Comparison of ENCODE assay signal across 32 mouse cellular contexts in the genomic region with DNA sequence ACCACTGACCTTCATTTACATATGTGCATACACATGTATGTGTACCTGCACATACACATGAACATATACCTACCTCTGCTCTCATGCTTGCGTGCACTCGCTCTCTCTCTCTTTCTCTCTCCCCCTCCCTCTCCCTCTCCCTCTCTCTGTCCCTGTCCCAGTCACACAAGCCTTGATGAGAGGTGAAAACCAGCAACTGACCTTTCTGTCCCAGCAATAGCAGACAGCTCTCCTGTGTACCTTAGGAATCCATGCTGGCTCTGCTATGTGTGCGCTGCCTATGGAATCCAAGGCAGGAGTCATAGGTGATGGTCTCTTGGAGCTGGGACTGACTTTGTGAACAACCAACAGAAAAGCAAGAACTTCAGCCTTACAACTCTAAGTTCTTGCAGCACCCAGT.
"Had no signal": no experiment of that assay in that cellular context is flagged by ENCODE, and none has a peak within 500 bp of the region (broad histone marks: within the 10 kb centered on the region; RNA-seq: fewer than 3 reads in every experiment).

No protein-coding gene starts in this region.

- H3K4me1 ChIP-seq: limb, embryonic 15.5 days; liver, embryonic 12.5 days; liver, embryonic 13.5 days; liver, embryonic 15.5 days; lung, embryonic 15.5 days; midbrain, embryonic 10.5 days; midbrain, embryonic 12.5 days; midbrain, embryonic 13.5 days; midbrain, embryonic 15.5 days; neural tube, embryonic 12.5 days had no signal

- H3K4me3 ChIP-seq: limb, embryonic 10.5 days; limb, embryonic 12.5 days; limb, embryonic 13.5 days; limb, embryonic 15.5 days; liver, embryonic 12.5 days; liver, embryonic 13.5 days; liver, embryonic 15.5 days; lung, embryonic 15.5 days; megakaryocyte, embryonic 14.5 days; midbrain, embryonic 10.5 days; midbrain, embryonic 12.5 days; midbrain, embryonic 13.5 days; midbrain, embryonic 15.5 days; myocyte; neural tube, embryonic 12.5 days had no signal

- H3K36me3 ChIP-seq: limb, embryonic 10.5 days; limb, embryonic 12.5 days; limb, embryonic 13.5 days; limb, embryonic 15.5 days; liver, embryonic 12.5 days; liver, embryonic 13.5 days; liver, embryonic 15.5 days; lung, embryonic 15.5 days; midbrain, embryonic 10.5 days; midbrain, embryonic 12.5 days; midbrain, embryonic 13.5 days; midbrain, embryonic 15.5 days; neural tube, embryonic 12.5 days had no signal

- H3K4me2 ChIP-seq: limb, embryonic 12.5 days; limb, embryonic 13.5 days; limb, embryonic 15.5 days; liver, embryonic 11.5 days; liver, embryonic 12.5 days; liver, embryonic 13.5 days; liver, embryonic 15.5 days; lung, embryonic 14.5 days; lung, embryonic 15.5 days; midbrain, embryonic 11.5 days; midbrain, embryonic 12.5 days; midbrain, embryonic 13.5 days; midbrain, embryonic 15.5 days; neural tube, embryonic 12.5 days had no signal

- H3K27ac ChIP-seq: limb, embryonic 10.5 days; limb, embryonic 12.5 days; limb, embryonic 13.5 days; limb, embryonic 15.5 days; liver, embryonic 12.5 days; liver, embryonic 13.5 days; liver, embryonic 14.5 days; liver, embryonic 15.5 days; lung, embryonic 15.5 days; macrophage; midbrain, embryonic 10.5 days; midbrain, embryonic 12.5 days; midbrain, embryonic 13.5 days; midbrain, embryonic 15.5 days; neural tube, embryonic 12.5 days had no signal

- DNase-seq: left cerebral cortex, postnatal 4 days; liver; liver, embryonic 13.5 days; liver, postnatal 0 days; lung, adult 18-20 months; lung, adult 2 months; lung, embryonic 14.5 days; lung, postnatal 10 days; lung, postnatal 14 days; lung, postnatal 36 days; lung, postnatal 4 days; midbrain, embryonic 14.5 days had no signal

- ATAC-seq: liver, embryonic 12.5 days; liver, postnatal 0 days; lung, postnatal 0 days; midbrain, embryonic 13.5 days; midbrain, embryonic 15.5 days; midbrain, embryonic 16.5 days had no signal

- H3K27me3 ChIP-seq: limb, embryonic 12.5 days; limb, embryonic 13.5 days; limb, embryonic 15.5 days; liver, embryonic 12.5 days; liver, embryonic 13.5 days; liver, embryonic 15.5 days; lung, embryonic 15.5 days; megakaryocyte, embryonic 14.5 days; midbrain, embryonic 12.5 days; midbrain, embryonic 13.5 days; midbrain, embryonic 15.5 days; neural tube, embryonic 12.5 days had no signal

- H3K9me3 ChIP-seq: limb, embryonic 10.5 days; limb, embryonic 12.5 days; limb, embryonic 13.5 days; limb, embryonic 15.5 days; liver, embryonic 12.5 days; liver, embryonic 13.5 days; liver, embryonic 15.5 days; lung, embryonic 15.5 days; midbrain, embryonic 10.5 days; midbrain, embryonic 12.5 days; midbrain, embryonic 13.5 days; midbrain, embryonic 15.5 days; neural tube, embryonic 12.5 days had no signal

- H3K9ac ChIP-seq: limb, embryonic 12.5 days; limb, embryonic 13.5 days; limb, embryonic 15.5 days; liver, embryonic 12.5 days; liver, embryonic 13.5 days; liver, embryonic 14.5 days; liver, embryonic 15.5 days; liver, postnatal 0 days; lung, embryonic 14.5 days; lung, embryonic 15.5 days; midbrain, embryonic 12.5 days; midbrain, embryonic 13.5 days; midbrain, embryonic 15.5 days; neural tube, embryonic 12.5 days had no signal
